7 mouse cellular contexts compared by ENCODE assay signal in the genomic region with DNA sequence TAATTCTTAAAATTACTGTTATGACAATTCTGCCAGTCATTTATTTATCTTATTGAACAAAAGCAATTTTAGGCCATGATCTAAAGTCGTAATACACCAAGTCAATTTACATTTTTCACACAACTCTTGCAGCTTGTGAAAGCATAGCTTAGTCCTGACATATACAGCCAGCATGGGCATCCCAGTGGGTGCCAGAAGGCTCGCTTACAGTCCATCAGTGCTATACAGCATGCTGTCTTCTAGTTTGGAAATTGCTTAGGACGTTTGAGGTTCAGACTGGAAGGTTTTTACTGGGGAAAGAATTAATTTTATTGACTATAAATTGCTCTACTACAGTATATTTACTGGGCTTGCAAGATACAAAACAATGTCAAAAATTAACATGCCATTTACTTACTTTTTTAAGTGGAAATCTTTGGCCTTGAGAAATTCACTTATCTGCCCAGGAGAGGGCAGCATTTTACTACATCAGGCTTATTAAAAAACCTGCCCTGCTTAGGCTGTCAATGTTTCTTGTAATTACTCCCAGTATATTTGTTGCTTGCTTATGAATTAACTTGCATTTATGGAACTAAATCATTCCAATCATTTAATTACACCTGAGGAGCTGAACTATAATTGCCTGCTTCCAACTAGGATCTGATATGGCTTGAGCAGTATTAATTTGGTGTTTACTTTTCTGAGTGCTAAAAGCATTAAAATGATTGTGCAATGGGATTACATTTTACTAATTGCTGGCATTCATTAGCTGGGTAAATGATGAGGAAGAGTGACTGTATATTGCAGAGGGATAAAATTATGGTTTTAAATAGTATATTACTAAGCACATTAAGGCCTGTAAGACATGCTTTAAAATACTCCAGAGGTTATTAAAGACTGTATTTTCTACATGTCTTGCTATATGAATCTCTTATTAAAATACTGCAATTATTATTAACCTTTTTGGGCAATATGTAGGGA. TPM values are rescaled to one million over a fixed set of nuclear protein-coding genes. Genes with fewer than 3 reads are reported as not detected.
A peak's percentile ranks its signal among the peaks of the same experiment; 100 is the strongest.
DNase-seq lines count a peak whose midpoint lies in the region; ATAC-seq and TF ChIP-seq lines count a peak whose summit lies in the region.

No protein-coding gene starts in this region.

- no peaks in the 10 kb centered on the region for H3K4me1 ChIP-seq in intestine, embryonic 15.5 days (replicated peaks)
- H3K4me1 ChIP-seq in neural tube, embryonic 13.5 days (replicated peaks) = no peaks in the 10 kb centered on the region

- no peak overlapping the region for H3K27ac ChIP-seq in layer of hippocampus, adult 2 months
- H3K27ac ChIP-seq in intestine, embryonic 15.5 days = no peak overlapping the region
- no peak overlapping the region for H3K27ac ChIP-seq in neural tube, embryonic 13.5 days (replicated peaks)

- no peak overlapping the region for H3K4me3 ChIP-seq in layer of hippocampus, adult 2 months
- H3K4me3 ChIP-seq in intestine, embryonic 15.5 days (replicated peaks) = no peak overlapping the region
- H3K4me3 ChIP-seq in neural tube, embryonic 13.5 days = no peak overlapping the region

- peak; percentile 58 for ATAC-seq in intestine, embryonic 15.5 days
- ATAC-seq in neural tube, embryonic 13.5 days (ENCODE audit: low read depth) = peak; percentile 87

- peak; percentile 16 to 48 for DNase-seq in layer of hippocampus, adult 2 months (ENCODE audit: low spot score in 2 of 2)
- DNase-seq in layer of hippocampus, adult 8-10 months (ENCODE audit: low spot score in 2 of 2) = no peak
- peak; percentile 73 for DNase-seq in MN1 (ENCODE audit: low spot score)
- peak; percentile 15 for DNase-seq in c-Kit-positive CD71-positive TER-119-positive erythroid progenitor cells, embryonic 14.5 days (ENCODE audit: low spot score)
- no peak for DNase-seq in spleen, adult 18-20 months

- H3K9ac ChIP-seq in intestine, embryonic 15.5 days = no peak overlapping the region
- no peak overlapping the region for H3K9ac ChIP-seq in neural tube, embryonic 13.5 days

- WGBS in intestine, embryonic 15.5 days = 54% methylated on average over 3 of the region's 3 CpGs
- 46% methylated on average over 3 of the region's 3 CpGs for WGBS in neural tube, embryonic 13.5 days

- H3K27me3 ChIP-seq in intestine, embryonic 15.5 days (replicated peaks) = no peaks in the 10 kb centered on the region
- peaks cover 8% of the 10 kb centered on the region; the same call in 1 of the 2 replicates for H3K27me3 ChIP-seq in neural tube, embryonic 13.5 days

- TF ChIP-seq CTCF in layer of hippocampus, adult 2 months (conservative IDR thresholded peaks at IDR 0.05) = peak; percentile 88

- no peaks in the 10 kb centered on the region for H3K36me3 ChIP-seq in intestine, embryonic 15.5 days
- H3K36me3 ChIP-seq in neural tube, embryonic 13.5 days = no peaks in the 10 kb centered on the region

- H3K9me3 ChIP-seq in intestine, embryonic 15.5 days = no peaks in the 10 kb centered on the region
- no peaks in the 10 kb centered on the region for H3K9me3 ChIP-seq in neural tube, embryonic 13.5 days

- no peak overlapping the region for H3K4me2 ChIP-seq in intestine, embryonic 15.5 days (replicated peaks)
- H3K4me2 ChIP-seq in neural tube, embryonic 13.5 days = no peak overlapping the region

RNA-seq across cellular contexts. Expression of a gene that starts 51.2 kb away (rescaled TPM):
- 1 to 10 TPM; 6.3 to 7.6 TPM for total RNA-seq in layer of hippocampus, adult 2 months (2021)
- 1 to 10 TPM; 4.5 to 7.4 (median 6.4) TPM for total RNA-seq in layer of hippocampus, adult 8-10 months (2022)
- polyA plus RNA-seq in intestine, embryonic 15.5 days (2015; fragmentation: Nextera tagmentation; extraction: Ambion mirVana) = 8.8 and 10.1 TPM in 2 replicates
- polyA plus RNA-seq in neural tube, embryonic 13.5 days (2015; fragmentation: Nextera tagmentation; extraction: Ambion mirVana) = 4.8 and 6.3 TPM in 2 replicates

RNA-seq across cellular contexts. Expression of a gene that starts 51.2 kb away (rescaled TPM):
- total RNA-seq in layer of hippocampus, adult 2 months (2021) = 10 to 100 TPM; 16.5 to 19.4 TPM
- 10 to 100 TPM; 15.4 to 19.8 (median 18.4) TPM for total RNA-seq in layer of hippocampus, adult 8-10 months (2022)
- 59.2 and 63.0 TPM in 2 replicates for polyA plus RNA-seq in intestine, embryonic 15.5 days (2015; fragmentation: Nextera tagmentation; extraction: Ambion mirVana)
- 29.3 and 33.4 TPM in 2 replicates for polyA plus RNA-seq in neural tube, embryonic 13.5 days (2015; fragmentation: Nextera tagmentation; extraction: Ambion mirVana)

Comparison
In these comparisons a context has a peak if more than half of its experiments do, and no peak if none do; other contexts are left out.
1. DNase-seq: peak in layer of hippocampus, adult 2 months (2 of 2), MN1 (single experiment) and c-Kit-positive CD71-positive TER-119-positive erythroid progenitor cells, embryonic 14.5 days (single experiment); none in layer of hippocampus, adult 8-10 months (0 of 2) and spleen, adult 18-20 months (0 of 2).